In the genomic region with DNA sequence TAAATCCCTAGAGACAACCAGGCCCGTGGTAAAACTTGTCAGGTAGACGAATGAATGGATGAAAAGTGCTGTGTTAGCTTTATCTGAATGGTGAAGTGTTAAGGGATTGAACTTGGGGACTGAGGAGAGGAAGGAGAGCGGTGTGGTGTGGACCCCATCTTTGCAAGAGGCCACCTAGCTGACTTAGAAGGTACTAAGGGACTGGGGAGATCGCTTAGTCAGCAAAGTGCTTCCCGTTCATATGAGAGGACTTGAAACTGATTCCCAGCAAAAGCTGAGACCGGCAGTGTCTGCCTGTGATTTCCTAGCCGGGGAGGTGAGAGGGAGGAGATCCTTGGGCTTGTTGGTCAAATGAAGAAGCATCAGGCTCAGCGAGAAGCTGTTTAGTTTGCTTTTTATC, we compare ENCODE assay signal across 31 mouse cellular contexts.
"Had no signal": no experiment of that assay in that cellular context is flagged by ENCODE, and none has a peak within 500 bp of the region (broad histone marks: within the 10 kb centered on the region; RNA-seq: fewer than 3 reads in every experiment).

No protein-coding gene starts in this region.

- H3K36me3 ChIP-seq: limb, embryonic 10.5 days; limb, embryonic 12.5 days; limb, embryonic 13.5 days; limb, embryonic 15.5 days; liver, embryonic 12.5 days; liver, embryonic 13.5 days; liver, embryonic 15.5 days; lung, embryonic 15.5 days; midbrain, embryonic 10.5 days; midbrain, embryonic 12.5 days; midbrain, embryonic 13.5 days; midbrain, embryonic 15.5 days had no signal

- H3K27me3 ChIP-seq: limb, embryonic 13.5 days; limb, embryonic 15.5 days; liver, embryonic 12.5 days; liver, embryonic 13.5 days; liver, embryonic 15.5 days; lung, embryonic 15.5 days; midbrain, embryonic 12.5 days; midbrain, embryonic 13.5 days; midbrain, embryonic 15.5 days had no signal

- H3K4me1 ChIP-seq: limb, embryonic 10.5 days; limb, embryonic 12.5 days; limb, embryonic 13.5 days; limb, embryonic 15.5 days; liver, embryonic 12.5 days; liver, embryonic 13.5 days; liver, embryonic 15.5 days; lung, embryonic 15.5 days; midbrain, embryonic 10.5 days; midbrain, embryonic 12.5 days; midbrain, embryonic 13.5 days; midbrain, embryonic 15.5 days had no signal

- H3K4me2 ChIP-seq: limb, embryonic 12.5 days; limb, embryonic 13.5 days; limb, embryonic 15.5 days; liver, embryonic 11.5 days; liver, embryonic 12.5 days; liver, embryonic 13.5 days; liver, embryonic 15.5 days; lung, embryonic 14.5 days; lung, embryonic 15.5 days; midbrain, embryonic 11.5 days; midbrain, embryonic 12.5 days; midbrain, embryonic 13.5 days; midbrain, embryonic 15.5 days had no signal

- ATAC-seq: liver, embryonic 12.5 days; liver, postnatal 0 days; lung, postnatal 0 days; midbrain, embryonic 13.5 days; midbrain, embryonic 15.5 days had no signal

- H3K27ac ChIP-seq: left cerebral cortex, adult 2 months; limb, embryonic 10.5 days; limb, embryonic 12.5 days; limb, embryonic 13.5 days; limb, embryonic 15.5 days; liver, embryonic 12.5 days; liver, embryonic 13.5 days; liver, embryonic 14.5 days; liver, embryonic 15.5 days; lung, embryonic 15.5 days; macrophage; midbrain, embryonic 10.5 days; midbrain, embryonic 12.5 days; midbrain, embryonic 13.5 days; midbrain, embryonic 15.5 days had no signal

- H3K9ac ChIP-seq: limb, embryonic 12.5 days; limb, embryonic 13.5 days; limb, embryonic 15.5 days; liver, embryonic 12.5 days; liver, embryonic 13.5 days; liver, embryonic 14.5 days; liver, embryonic 15.5 days; liver, postnatal 0 days; lung, embryonic 14.5 days; lung, embryonic 15.5 days; midbrain, embryonic 12.5 days; midbrain, embryonic 13.5 days; midbrain, embryonic 15.5 days had no signal

- DNase-seq: left cerebral cortex, postnatal 4 days; liver; liver, embryonic 13.5 days; liver, postnatal 0 days; lung, adult 18-20 months; lung, adult 2 months; lung, embryonic 14.5 days; lung, postnatal 10 days; lung, postnatal 14 days; lung, postnatal 36 days; lung, postnatal 4 days; midbrain, embryonic 14.5 days had no signal

- H3K4me3 ChIP-seq: left cerebral cortex, adult 2 months; limb, embryonic 10.5 days; limb, embryonic 12.5 days; limb, embryonic 13.5 days; limb, embryonic 15.5 days; liver, embryonic 12.5 days; liver, embryonic 13.5 days; liver, embryonic 15.5 days; lung, embryonic 15.5 days; megakaryocyte, embryonic 14.5 days; midbrain, embryonic 10.5 days; midbrain, embryonic 12.5 days; midbrain, embryonic 13.5 days; midbrain, embryonic 15.5 days; myocyte had no signal

- H3K9me3 ChIP-seq: limb, embryonic 10.5 days; limb, embryonic 12.5 days; limb, embryonic 13.5 days; limb, embryonic 15.5 days; liver, embryonic 12.5 days; liver, embryonic 13.5 days; liver, embryonic 15.5 days; lung, embryonic 15.5 days; midbrain, embryonic 10.5 days; midbrain, embryonic 12.5 days; midbrain, embryonic 13.5 days; midbrain, embryonic 15.5 days had no signal
